Mouse (Mus musculus): ENCODE results near the gene Gsap. TPM values are rescaled to one million over a fixed set of nuclear protein-coding genes. Genes with fewer than 3 reads are reported as not detected.

Gene Gsap
- 2.9 and 3.3 TPM in 2 replicates for polyA plus RNA-seq (2015; fragmentation: Nextera tagmentation; extraction: Ambion mirVana)

GRCm38 (mm10) chr5:21185764-21186685 lies at the start of gene Gsap:
Gene Gsap (plus strand): TSS chr5:21186255.

Other genes with a start within 250 kb of the Gsap start
- gene Rsbn1l, start 229.9 kb upstream of the Gsap start, polyA plus RNA-seq (2015; fragmentation: Nextera tagmentation; extraction: Ambion mirVana) = 5.1 and 5.3 TPM in 2 replicates
- 15.2 and 18.7 TPM in 2 replicates for gene Ptpn12, start 130.3 kb upstream of the Gsap start, polyA plus RNA-seq (2015; fragmentation: Nextera tagmentation; extraction: Ambion mirVana)
- 10.0 and 18.4 TPM in 2 replicates for gene Fgl2, start 186.4 kb downstream of the Gsap start, polyA plus RNA-seq (2015; fragmentation: Nextera tagmentation; extraction: Ambion mirVana)
- 0.12 and 0.17 TPM in 2 replicates for gene Ccdc146, start 238.4 kb downstream of the Gsap start, polyA plus RNA-seq (2015; fragmentation: Nextera tagmentation; extraction: Ambion mirVana)
- gene Fam185a, start 238.7 kb downstream of the Gsap start, polyA plus RNA-seq (2015; fragmentation: Nextera tagmentation; extraction: Ambion mirVana) = 3.9 and 7.6 TPM in 2 replicates